Mouse (Mus musculus) megakaryocyte, embryonic 14.5 days (primary cell): ENCODE results near the gene Gclc. TPM values are rescaled to one million over a fixed set of nuclear protein-coding genes. Genes with fewer than 3 reads are reported as not detected.

Experiments
- H3K27me3 ChIP-seq: replicated peaks from 2 replicates; pipeline ENCODE3; 2012; ENCODE audit warnings: inconsistent platforms
- H3K36me3 ChIP-seq: replicated peaks from 2 replicates; pipeline ENCODE3; 2012; ENCODE audit warnings: low read length, inconsistent platforms, mixed read lengths
- H3K4me1 ChIP-seq: 2 replicates; pipeline ENCODE4 v1.6.1; 2012; ENCODE audit warnings: inconsistent platforms
- H3K4me3 ChIP-seq: replicated peaks from 2 replicates; pipeline ENCODE3; 2012; ENCODE audit warnings: moderate library complexity, mild to moderate bottlenecking, inconsistent platforms
- H3K9me3 ChIP-seq: 2 replicates; pipeline ENCODE4 v1.6.1; 2012; ENCODE audit warnings: inconsistent platforms
- FLI1 ChIP-seq: IDR thresholded peaks from 2 replicates; pipeline ENCODE4 v1.6.1; 2012; ENCODE audit warnings: low read length, inconsistent platforms, mixed read lengths
- GATA1 ChIP-seq: IDR thresholded peaks from 3 replicates; pipeline ENCODE4 v1.6.1; 2012; ENCODE audit warnings: mixed read lengths, low read length, inconsistent platforms, borderline replicate concordance
- polyA plus RNA-seq: library from polyadenylated mRNA; stranded (reverse); fragments of >175 nt; gene quantifications from 2 replicates; pipeline ENCODE4 v1.2.3, GENCODE M21; 2012; ENCODE audit warnings: low replicate concordance; ENCODE audit not compliant: insufficient read depth

Gclc gene
- polyA plus RNA-seq, 1 experiment = 9.1 TPM

GRCm38 (mm10) chr9:77835122-77835521, 80.8 kb downstream of the Gclc start:
- Histone ChIP-seq H3K9me3 (no peaks in the 10 kb centered on the region), H3K4me3 (no peak overlapping the region), H3K27me3 (peaks cover 1% of the 10 kb centered on the region), H3K36me3 (no peaks in the 10 kb centered on the region), H3K4me1 (peaks cover 12% of the 10 kb centered on the region)
- TF ChIP-seq FLI1 (no peak), GATA1 (no peak)

- Histone ChIP-seq H3K4me3 (no peak overlapping the region), H3K9me3 (no peaks in the 10 kb centered on the region), H3K36me3 (no peaks in the 10 kb centered on the region), H3K4me1 (peaks cover 9% of the 10 kb centered on the region), H3K27me3 (peaks cover 1% of the 10 kb centered on the region)
- no peak for TF ChIP-seq FLI1
- no peak for TF ChIP-seq GATA1
Observed at GRCm38 (mm10) chr9:77835756-77836155, 81.4 kb downstream of the Gclc start.

- Histone ChIP-seq H3K9me3 (no peaks in the 10 kb centered on the region), H3K27me3 (peaks cover 12% of the 10 kb centered on the region), H3K36me3 (no peaks in the 10 kb centered on the region), H3K4me3 (no peak overlapping the region), H3K4me1 (peaks cover 8% of the 10 kb centered on the region)
- no peak for TF ChIP-seq GATA1
- TF ChIP-seq FLI1 = no peak
Observed at GRCm38 (mm10) chr9:77838586-77838985, 84.3 kb downstream of the Gclc start.

Other genes with a start within 250 kb of the Gclc start
- 2.5 and 9.3 TPM in 2 replicates for gene Lrrc1, start 209.7 kb upstream of the Gclc start, polyA plus RNA-seq
- not detected in 2 replicates for gene Klhl31, start 118.0 kb upstream of the Gclc start, polyA plus RNA-seq
- 2.0 TPM in 1 of 2 replicates, not detected in the other for gene Elovl5, start 162.8 kb downstream of the Gclc start, polyA plus RNA-seq